Mouse (Mus musculus): Measurements from ENCODE around the gene Slitrk5. TPM values are rescaled to one million over a fixed set of nuclear protein-coding genes. Genes with fewer than 3 reads are reported as not detected.

The Slitrk5 gene
- total and polyA plus RNA-seq, 2 experiments from 2014 or later = 0.31 to 1.2 TPM

GRCm38 (mm10) chr14:111729833-111730232 is 54.9 kb downstream of the Slitrk5 start:
- no peaks in the 10 kb centered on the region for H3K27me3 ChIP-seq (ENCODE audit: control insufficient read depth, insufficient read depth, low read length)
- no peak overlapping the region for H3K27ac ChIP-seq (ENCODE audit: low read depth)
- no peak overlapping the region for H3K9ac ChIP-seq (replicated peaks; ENCODE audit: low read depth, low read length)
- H3K4me1 ChIP-seq (ENCODE audit: control insufficient read depth, insufficient read depth) = no peaks in the 10 kb centered on the region
- DNase-seq (ENCODE audit: low spot score) (no peak), ATAC-seq (ENCODE audit: insufficient read depth, low read depth) (no peak)
- no peak overlapping the region for H3K4me3 ChIP-seq (ENCODE audit: low read depth, low read length)
- H3K4me2 ChIP-seq (ENCODE audit: low read depth, low read length) = no peak overlapping the region
- TF ChIP-seq CTCF (IDR thresholded peaks at IDR 0.05; ENCODE audit: low read depth) (no peak), EP300 (IDR thresholded peaks at IDR 0.05; ENCODE audit: low read depth) (no peak)
- WGBS = 52% methylated on average over 2 of the region's 2 CpGs
- no peaks in the 10 kb centered on the region for H3K9me3 ChIP-seq (replicated peaks; ENCODE audit: control insufficient read depth, low read length)
- H3K36me3 ChIP-seq (replicated peaks; ENCODE audit: control insufficient read depth, insufficient read depth, low read length) = no peaks in the 10 kb centered on the region

All from heart, postnatal 0 days (tissue).